Mouse (Mus musculus) kidney, adult 18-20 months (tissue): ENCODE results near the gene Olfr667.
"Not testable (repeated sequence)": the region's sequence is repeated elsewhere in the genome, so short reads cannot be mapped to it uniquely, and the experiment has no call there.

Experiments
- DNase-seq: peaks from one replicate; pipeline ENCODE4 v3.0.0; 2021

Olfr667 gene

DNA sequence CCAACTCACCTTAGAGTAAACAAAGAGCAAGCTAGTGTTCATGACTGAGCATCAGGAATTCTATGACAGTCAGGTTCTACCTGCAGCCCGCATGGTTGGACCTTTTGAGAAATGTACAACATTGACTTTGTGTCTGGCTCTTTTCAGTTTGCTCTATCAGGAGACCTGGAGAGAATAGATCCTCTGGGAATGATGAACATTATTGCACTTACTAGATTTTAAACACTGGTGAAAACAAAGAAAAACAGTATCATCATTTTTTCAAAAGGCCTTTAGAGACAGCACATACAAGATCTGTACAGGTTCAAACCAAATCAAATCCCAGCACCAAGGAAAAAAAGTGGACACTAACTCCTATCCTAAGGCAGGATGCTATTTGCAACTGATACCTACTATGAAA lies at the start of gene Olfr667:
TSS of gene Olfr667 (minus strand) at position 101 of the 400 bp plus-strand sequence.
- DNase-seq, result no peak

DNA sequence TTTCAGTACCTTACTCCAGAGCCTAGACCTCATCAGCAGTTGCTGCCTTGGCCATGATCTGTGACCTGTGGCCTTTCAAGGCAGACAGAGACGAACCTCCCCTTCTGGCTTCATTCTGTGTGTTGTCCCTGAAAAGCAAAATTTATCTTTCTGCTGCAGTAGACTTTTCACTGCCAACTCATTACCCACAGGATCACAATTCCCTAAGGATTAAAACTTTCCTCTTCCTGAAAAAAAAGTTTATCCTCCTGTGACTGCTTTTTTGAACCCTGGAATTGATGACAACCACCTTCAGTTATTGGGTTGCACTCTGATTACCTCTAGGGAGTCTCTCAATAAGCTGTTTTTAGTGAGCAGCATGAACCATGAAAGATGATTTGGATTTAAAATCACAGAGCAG lies 41.2 kb upstream of the Olfr667 start, which contains the start of gene Olfr670:
TSS of gene Olfr670 (minus strand) at position 101 of the 400 bp plus-strand sequence.
- no peak for DNase-seq

DNA sequence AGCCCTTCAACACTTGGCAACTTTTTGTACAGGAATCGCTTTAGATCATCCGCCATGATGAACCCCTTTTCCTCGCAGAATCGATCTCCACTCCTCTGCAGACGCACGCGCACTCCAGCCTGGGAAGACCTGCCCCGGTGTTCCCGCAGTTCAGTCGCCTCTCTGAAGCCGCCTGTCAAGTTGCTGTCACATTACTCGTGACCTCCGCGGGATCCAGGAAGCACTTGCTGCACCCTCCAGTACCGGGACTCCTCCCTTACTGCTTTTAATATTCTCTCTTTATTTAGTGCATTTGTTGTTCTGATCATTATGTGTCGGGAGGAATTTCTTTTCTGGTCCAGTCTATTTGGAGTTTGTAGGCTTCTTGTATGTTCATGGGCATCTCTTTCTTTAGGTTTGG lies 29.0 kb upstream of the Olfr667 start:
- not testable (repeated sequence) for DNase-seq

DNA sequence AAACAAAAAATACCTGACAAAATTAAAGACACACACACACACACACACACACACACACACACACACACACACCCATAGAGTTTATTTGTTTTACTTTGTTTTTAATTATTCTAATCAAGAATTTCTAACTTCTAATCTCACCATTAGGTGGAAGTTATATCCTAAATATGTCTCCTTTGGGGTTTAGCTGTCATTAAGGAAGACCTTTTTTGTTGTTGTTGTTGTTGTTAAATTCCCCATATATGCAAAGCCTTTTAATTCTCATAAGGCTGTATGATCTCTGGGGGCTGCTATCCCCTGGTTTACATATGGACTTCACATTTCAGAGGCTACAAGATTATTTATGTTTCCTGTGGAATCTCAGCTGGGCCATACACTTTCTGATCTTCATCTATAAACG lies 12.7 kb upstream of the Olfr667 start, which contains the start of gene Olfr669:
TSS of gene Olfr669 (plus strand) at position 301 of the 400 bp plus-strand sequence.
- no peak for DNase-seq

DNA sequence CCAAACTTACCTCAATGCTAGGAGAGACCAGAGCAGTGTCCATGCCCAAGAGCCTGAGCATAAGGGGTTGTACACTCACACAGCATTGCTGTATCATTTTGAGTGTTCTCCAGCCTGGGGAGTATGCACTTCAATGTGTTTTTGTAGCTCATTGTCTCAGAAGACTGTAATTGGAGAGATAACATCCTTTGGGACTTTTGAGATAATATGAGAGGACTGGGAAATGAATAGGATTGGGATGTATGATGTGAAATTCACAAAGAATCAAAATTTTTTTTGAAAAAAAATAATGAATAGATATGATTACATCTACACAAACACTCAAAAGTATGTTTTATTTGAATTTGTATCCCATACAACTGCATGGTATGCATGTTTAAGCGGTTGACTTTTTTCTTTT lies 6.7 kb upstream of the Olfr667 start, which contains the start of gene Olfr668:
TSS of gene Olfr668 (minus strand) at position 101 of the 400 bp plus-strand sequence.
- DNase-seq, result no peak

DNA sequence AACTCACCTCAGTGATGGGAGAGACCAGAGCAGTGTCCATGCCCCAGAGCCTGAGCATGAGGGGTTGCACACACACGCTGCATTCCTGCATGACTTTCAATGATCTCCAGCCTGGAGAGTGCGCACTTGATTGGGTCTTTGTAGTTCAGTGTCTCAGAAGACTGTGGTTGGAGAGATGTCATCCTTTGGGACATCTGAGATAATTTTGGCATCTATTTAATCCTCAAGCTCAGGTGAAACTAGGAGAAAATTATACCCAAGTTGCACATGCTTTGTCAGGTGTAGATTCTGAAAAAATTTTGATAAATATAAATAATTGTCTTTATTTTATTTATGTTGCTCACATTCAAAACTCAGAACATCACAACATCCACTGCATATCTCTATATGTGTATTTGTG lies 25.4 kb downstream of the Olfr667 start, which contains the start of gene Olfr666:
TSS of gene Olfr666 (minus strand) at position 101 of the 400 bp plus-strand sequence.
- no peak for DNase-seq

DNA sequence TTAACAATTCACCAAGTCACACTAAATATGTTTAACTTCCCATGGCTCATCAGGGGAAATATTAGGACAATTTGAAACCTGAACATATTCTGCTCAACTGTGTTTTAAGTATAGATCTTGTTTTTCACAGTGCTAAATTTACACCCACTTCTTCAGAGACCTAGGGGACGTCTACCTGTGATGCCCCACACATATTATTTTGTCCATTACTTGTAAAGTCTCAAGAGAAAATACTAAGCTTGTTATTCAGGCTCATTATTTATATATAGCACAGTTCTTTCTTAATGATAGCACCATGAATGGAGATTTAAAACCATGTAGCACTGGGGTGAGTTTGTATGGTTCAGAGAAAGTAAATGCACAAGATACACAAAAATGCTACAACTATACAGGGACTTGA lies 43.6 kb downstream of the Olfr667 start, which contains the start of gene Olfr665:
TSS of gene Olfr665 (plus strand) at position 301 of the 400 bp plus-strand sequence.
- DNase-seq, result no peak
